Mouse (Mus musculus): ENCODE measurements around the gene Fam19a1.

- TF ChIP-seq CTCF (IDR thresholded peaks at IDR 0.05; ENCODE audit: control insufficient read depth, insufficient read depth, insufficient replicate concordance, low read depth, low read length) (no peak), POLR2A (IDR thresholded peaks at IDR 0.05; ENCODE audit: control insufficient read depth, low read depth, low read length) (no peak)
Measured at GRCm38 (mm10) chr6:96635663-96636062, 522.7 kb downstream of the Fam19a1 start.

Data from testis, adult 2 months (tissue).